Mouse (Mus musculus) embryonic facial prominence, embryonic 14.5 days (tissue): ENCODE results near the gene Neurl3. TPM values are rescaled to one million over a fixed set of nuclear protein-coding genes. Genes with fewer than 3 reads are reported as not detected.

Source experiments
- ATAC-seq: fragments of 200-750 bp; cut with Nextera tagmentation; 2 replicates; pipeline ENCODE4 v1.8.0; 2017; ENCODE audit warnings: low read depth, moderate number of reproducible peaks, moderate TSS enrichment
- DNase-seq: peaks from one replicate; pipeline ENCODE4 v3.0.0-alpha.2; 2015; ENCODE audit warnings: low spot score
- H3K27ac ChIP-seq: fragments of 300-500 bp; sonication (generic); replicated peaks from 2 replicates; pipeline ENCODE4 v1.5.1; 2014; ENCODE audit warnings: low read depth, mild to moderate bottlenecking, low read length, moderate library complexity
- H3K27me3 ChIP-seq: fragments of 300-500 bp; sonication (generic); replicated peaks from 2 replicates; pipeline ENCODE4 v1.6.1; 2014; ENCODE audit warnings: low read length; ENCODE audit not compliant: control insufficient read depth, insufficient read depth
- H3K36me3 ChIP-seq: fragments of 300-500 bp; sonication (generic); 2 replicates; pipeline ENCODE4 v1.6.1; 2014; ENCODE audit warnings: low read length, mixed read lengths; ENCODE audit not compliant: control insufficient read depth, insufficient read depth
- H3K4me1 ChIP-seq: fragments of 300-500 bp; sonication (generic); 2 replicates; pipeline ENCODE4 v1.6.1; 2014; ENCODE audit warnings: antibody characterized with exemption, low read length; ENCODE audit not compliant: control insufficient read depth, insufficient read depth
- H3K4me2 ChIP-seq: fragments of 300-500 bp; sonication (generic); 2 replicates; pipeline ENCODE4 v1.6.1; 2014; ENCODE audit warnings: low read depth, mild to moderate bottlenecking, low read length, moderate library complexity, mixed read lengths
- H3K4me3 ChIP-seq: fragments of 300-500 bp; sonication (generic); 2 replicates; pipeline ENCODE4 v1.5.1; 2014; ENCODE audit warnings: low read depth, mild to moderate bottlenecking, low read length
- H3K9ac ChIP-seq: fragments of 300-500 bp; sonication (generic); 2 replicates; pipeline ENCODE4 v1.6.1; 2014; ENCODE audit warnings: low read depth, mild to moderate bottlenecking, low read length, moderate library complexity, mixed read lengths
- H3K9me3 ChIP-seq: fragments of 300-500 bp; sonication (generic); 2 replicates; pipeline ENCODE4 v1.6.1; 2016; ENCODE audit warnings: low read length; ENCODE audit not compliant: control insufficient read depth
- WGBS: fragments of 180-500 bp; shearing (Covaris S2); extraction: QIAGEN DNeasy Blood & Tissue Kit; methylation state at CpG from one replicate; pipeline ENCODE4 v1.1.7; 2014; 5-methylcytosine and 5-hydroxymethylcytosine counted together
- polyA plus RNA-seq: library from polyadenylated mRNA; unstranded; fragments of >200 nt; fragmentation: Nextera tagmentation; extraction: Ambion mirVana; gene quantifications from 2 replicates; pipeline ENCODE4 v1.2.1, GENCODE M21; 2014

Neurl3 gene
- polyA plus RNA-seq, 1 experiment from 2014 or later = 2.1 TPM

- no peak overlapping the region for H3K27ac ChIP-seq
- no peak for ATAC-seq
- H3K27me3 ChIP-seq = no peaks in the 10 kb centered on the region
- WGBS = 73% methylated on average over 9 of the region's 9 CpGs
- no peak overlapping the region for H3K4me3 ChIP-seq
- H3K4me2 ChIP-seq = no peak overlapping the region
- H3K9me3 ChIP-seq = no peaks in the 10 kb centered on the region
- no peaks in the 10 kb centered on the region for H3K4me1 ChIP-seq
- DNase-seq = no peak
- H3K9ac ChIP-seq = no peak overlapping the region
- H3K36me3 ChIP-seq = peaks cover 60% of the 10 kb centered on the region
Observed at GRCm38 (mm10) chr1:36228461-36228860, 46.0 kb downstream of the Neurl3 start.

- Histone ChIP-seq H3K9ac (no peak overlapping the region), H3K9me3 (no peaks in the 10 kb centered on the region), H3K4me3 (no peak overlapping the region), H3K36me3 (peaks cover 60% of the 10 kb centered on the region), H3K4me2 (no peak overlapping the region), H3K4me1 (no peaks in the 10 kb centered on the region), H3K27ac (no peak overlapping the region), H3K27me3 (no peaks in the 10 kb centered on the region)
- DNase-seq (no peak), ATAC-seq (no peak)
- 86% methylated on average over 3 of the region's 3 CpGs for WGBS
Observed at GRCm38 (mm10) chr1:36224648-36225047, 49.8 kb downstream of the Neurl3 start.

Other genes starting within 250 kb of the Neurl3 start
- gene Hs6st1, start 206.3 kb downstream of the Neurl3 start, polyA plus RNA-seq = 10.1 and 11.5 TPM in 2 replicates
- gene Uggt1, start 30.0 kb downstream of the Neurl3 start, polyA plus RNA-seq = 71.2 and 74.1 TPM in 2 replicates
- gene Arid5a, start 33.1 kb upstream of the Neurl3 start, polyA plus RNA-seq = 12.7 and 13.7 TPM in 2 replicates
- gene Kansl3, start 94.5 kb upstream of the Neurl3 start, polyA plus RNA-seq = 35.1 and 37.1 TPM in 2 replicates
- gene Fer1l5, start 97.6 kb upstream of the Neurl3 start, polyA plus RNA-seq = 0.39 and 0.64 TPM in 2 replicates
- gene Lman2l, start 170.6 kb upstream of the Neurl3 start, polyA plus RNA-seq = 31.7 and 33.3 TPM in 2 replicates
- gene Cnnm4, start 196.9 kb upstream of the Neurl3 start, polyA plus RNA-seq = 13.5 and 13.9 TPM in 2 replicates
- 4.8 and 5.1 TPM in 2 replicates for gene Cnnm3, start 237.2 kb upstream of the Neurl3 start, polyA plus RNA-seq